Mouse (Mus musculus): ENCODE data around the gene Tmem273.

The Tmem273 gene

DNA sequence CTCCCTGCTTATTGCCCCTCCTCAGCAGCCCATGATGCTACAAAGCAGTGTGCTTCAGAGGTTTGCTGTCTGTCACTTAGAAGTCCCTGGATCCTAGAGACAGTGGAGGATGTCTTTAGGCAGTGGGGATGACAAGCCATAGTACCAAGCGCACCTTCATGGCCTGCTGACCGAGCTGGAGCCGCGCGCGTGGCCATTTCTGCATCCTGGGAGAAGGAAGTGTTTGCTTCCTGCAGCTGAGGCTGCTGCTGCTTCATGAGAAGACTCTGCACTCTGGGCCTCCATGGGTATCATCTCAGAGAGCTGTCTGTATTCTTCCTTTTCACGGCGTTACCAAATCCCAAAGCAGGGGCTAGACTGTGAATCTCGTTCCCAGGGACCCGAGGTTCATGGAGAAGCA lies 72.6 kb downstream of the Tmem273 start:
- ATAC-seq (ENCODE audit: insufficient number of reproducible peaks, low FRiP score, low TSS enrichment): no peak

DNA sequence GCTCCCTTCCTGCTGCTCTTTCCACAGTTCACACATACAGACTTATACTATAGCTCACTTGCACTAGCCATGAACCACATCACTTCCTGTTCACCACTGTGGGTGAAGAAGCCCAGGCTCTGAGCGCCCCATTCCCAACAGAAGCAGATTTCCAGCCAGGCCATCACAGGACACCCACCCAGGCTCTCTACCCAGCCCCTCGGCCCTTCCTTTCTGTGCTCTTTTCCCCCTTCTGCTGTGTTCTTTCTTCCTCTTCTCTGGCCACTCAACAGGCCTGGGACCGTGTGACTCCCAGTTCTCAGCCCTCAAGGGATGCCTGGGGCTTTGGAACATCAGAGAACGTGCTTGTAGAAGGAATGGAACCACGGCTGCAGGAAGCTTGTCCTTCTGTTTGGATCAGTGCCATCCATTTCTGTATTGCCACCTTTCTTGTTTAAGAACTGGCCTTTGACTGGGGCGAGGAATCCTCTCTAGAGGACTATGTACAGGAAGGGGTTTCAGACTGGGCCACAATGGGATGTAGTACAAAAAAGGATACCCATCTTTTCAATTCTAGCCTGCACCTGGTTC lies 73.3 kb downstream of the Tmem273 start:
- ATAC-seq (ENCODE audit: insufficient number of reproducible peaks, low FRiP score, low TSS enrichment): no peak

DNA sequence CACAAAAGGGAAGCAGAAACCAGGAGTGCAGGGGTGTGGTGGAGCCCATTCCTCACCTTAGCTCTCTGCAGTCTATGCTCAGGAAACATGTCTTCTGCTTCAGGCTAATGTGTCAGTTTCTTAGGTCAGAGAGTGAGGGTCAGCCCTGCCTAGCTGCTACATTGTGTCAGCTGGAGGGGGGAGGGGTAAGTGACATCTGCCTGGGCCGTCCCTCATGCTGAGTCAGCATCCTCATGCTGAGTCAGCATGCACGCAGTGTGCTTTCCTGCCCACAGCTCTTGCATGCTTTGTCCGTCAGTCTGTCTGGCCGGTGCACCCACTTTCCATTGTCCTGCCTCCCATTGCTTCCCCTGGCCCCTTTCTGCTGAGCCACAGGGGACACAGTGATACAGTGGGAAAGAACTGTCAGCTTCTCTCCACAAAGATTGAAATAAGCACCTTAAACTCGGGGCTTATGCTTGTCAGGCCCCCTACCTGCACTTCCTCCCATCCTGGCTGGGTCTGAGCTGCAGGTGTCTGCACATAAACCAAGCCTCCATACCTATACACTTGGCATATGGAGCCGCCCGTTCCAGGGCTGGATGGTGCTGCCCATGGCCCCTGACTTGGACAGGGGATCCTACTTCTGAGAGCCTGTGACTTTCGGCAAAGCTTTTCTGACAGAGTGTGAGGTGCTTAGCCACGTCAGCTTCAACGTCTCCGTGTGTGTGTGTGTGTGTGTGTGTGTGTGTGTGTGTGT lies 74.2 kb downstream of the Tmem273 start:
- no peak for ATAC-seq (ENCODE audit: insufficient number of reproducible peaks, low FRiP score, low TSS enrichment)

DNA sequence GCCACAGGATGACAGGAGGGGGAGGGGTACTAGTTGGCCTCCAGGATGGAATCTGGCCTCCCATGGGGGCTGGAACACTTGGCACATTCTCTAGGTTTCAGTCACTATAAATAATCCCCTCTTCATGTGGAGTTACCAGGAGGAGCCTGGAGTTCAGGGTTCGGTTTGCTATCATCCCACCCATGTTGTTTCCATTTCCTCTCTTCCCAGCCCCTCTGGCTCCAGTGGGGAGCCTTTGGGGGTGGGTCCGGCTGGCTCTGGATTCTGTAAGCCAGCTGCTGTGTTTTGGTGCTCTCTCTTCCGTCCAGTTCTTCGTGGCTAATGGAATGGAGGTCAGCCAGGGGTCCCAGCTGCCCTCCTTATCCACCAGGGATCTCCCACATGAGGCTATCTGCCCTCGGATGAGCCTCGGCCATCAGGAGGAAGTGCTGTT lies 75.4 kb downstream of the Tmem273 start:
- no peak for ATAC-seq (ENCODE audit: insufficient number of reproducible peaks, low FRiP score, low TSS enrichment)

DNA sequence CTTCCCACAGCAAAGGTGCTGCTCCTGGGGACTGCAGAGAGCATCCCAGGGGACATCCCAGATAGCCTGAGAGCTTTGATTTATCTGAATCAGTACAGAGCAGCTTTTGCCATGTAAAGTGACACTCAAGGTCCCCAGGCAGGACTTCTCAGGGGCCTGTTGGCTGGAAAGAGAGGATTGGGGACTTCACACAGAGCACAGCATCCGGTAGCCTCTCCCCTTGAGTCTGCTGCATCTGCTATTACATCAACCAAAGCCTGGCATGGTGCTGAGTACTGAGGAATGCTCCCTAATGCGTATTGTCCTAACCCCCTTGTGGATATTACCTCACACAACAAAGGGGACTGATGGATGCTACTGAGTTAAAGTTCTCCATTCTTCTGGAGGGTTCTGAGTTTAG lies 75.9 kb downstream of the Tmem273 start:
- no peak for ATAC-seq (ENCODE audit: insufficient number of reproducible peaks, low FRiP score, low TSS enrichment)

DNA sequence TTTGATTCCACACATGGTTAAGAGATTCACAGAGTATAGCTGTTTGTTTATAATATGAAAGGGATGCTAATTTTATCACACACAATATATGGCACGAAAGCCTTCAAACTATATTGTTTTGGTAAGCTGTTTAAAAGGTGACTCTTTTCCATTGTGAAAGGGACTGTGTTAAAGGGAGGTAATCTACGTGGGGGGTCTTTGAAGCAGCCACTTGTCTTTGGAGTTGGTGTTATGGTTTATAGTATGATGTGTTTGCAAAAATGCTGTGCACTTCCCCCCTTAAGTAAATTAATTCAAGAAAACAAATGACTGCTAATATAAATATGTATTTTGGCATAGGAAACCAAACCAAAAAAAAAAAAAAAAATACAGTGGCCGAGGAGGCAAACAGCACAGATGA lies 79.6 kb downstream of the Tmem273 start:
- ATAC-seq (ENCODE audit: insufficient number of reproducible peaks, low FRiP score, low TSS enrichment): no peak

Measured in cerebellum, adult (tissue).